15 mouse cellular contexts compared by ENCODE assay signal in the genomic region with DNA sequence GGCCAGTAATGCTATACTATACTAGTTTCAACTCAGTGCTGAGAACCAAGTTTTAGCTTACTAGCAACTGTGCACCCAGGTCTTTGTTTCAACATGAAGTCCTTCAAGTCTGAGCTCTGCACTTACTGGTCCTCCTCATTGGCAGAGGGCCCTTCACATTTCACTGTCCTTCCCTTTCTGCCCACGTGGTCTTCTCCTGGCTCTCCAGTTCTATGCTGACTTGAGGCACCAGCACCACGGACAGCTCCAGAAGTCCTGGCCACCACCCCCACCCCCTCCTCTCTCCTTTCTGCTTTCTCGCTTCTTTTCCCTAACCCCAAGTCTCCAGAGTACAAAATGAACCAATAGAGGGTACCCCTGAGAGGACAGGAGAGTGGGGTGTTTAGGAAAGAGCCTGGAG. TPM values are rescaled to one million over a fixed set of nuclear protein-coding genes. Genes with fewer than 3 reads are reported as not detected.
A peak's percentile ranks its signal among the peaks of the same experiment; 100 is the strongest.
DNase-seq lines count a peak whose midpoint lies in the region; ATAC-seq and TF ChIP-seq lines count a peak whose summit lies in the region.
"Had no signal": no experiment of that assay in that cellular context is flagged by ENCODE, and none has a peak within 500 bp of the region (broad histone marks: within the 10 kb centered on the region; RNA-seq: fewer than 3 reads in every experiment).

No protein-coding gene starts in this region.

- no peak overlapping the region for H3K9ac ChIP-seq in kidney, embryonic 15.5 days
- H3K9ac ChIP-seq: forebrain, embryonic 15.5 days; intestine, embryonic 15.5 days; liver, embryonic 14.5 days; neural tube, embryonic 15.5 days had no signal

- no peak overlapping the region for H3ac ChIP-seq in C2C12 (ENCODE audit: control insufficient read depth, insufficient read length, low read depth)

- peaks cover 78% of the 10 kb centered on the region for H3K27me3 ChIP-seq in kidney, embryonic 15.5 days
- peaks cover 26% of the 10 kb centered on the region for H3K27me3 ChIP-seq in C2C12 (ENCODE audit: control insufficient read depth, insufficient read depth, insufficient read length)
- H3K27me3 ChIP-seq in embryonic facial prominence, embryonic 10.5 days (replicated peaks; ENCODE audit: low read depth, poor library complexity, severe bottlenecking): peaks cover 60% of the 10 kb centered on the region
- H3K27me3 ChIP-seq: intestine, embryonic 15.5 days had no signal

- no peaks in the 10 kb centered on the region for H3K79me3 ChIP-seq in C2C12 (ENCODE audit: low read depth)

- H3K79me2 ChIP-seq in C2C12 (ENCODE audit: control insufficient read depth, insufficient read depth): no peaks in the 10 kb centered on the region

- 0 out of 2 replicates have a peak, but pooled peaks cover 2% of the 10 kb centered on the region for H3K4me1 ChIP-seq in kidney, embryonic 15.5 days
- no peaks in the 10 kb centered on the region for H3K4me1 ChIP-seq in embryonic facial prominence, embryonic 10.5 days
- H3K4me1 ChIP-seq: forebrain, embryonic 15.5 days; heart, embryonic 10.5 days; megakaryocyte, embryonic 14.5 days; neural tube, embryonic 15.5 days had no signal

- H3K27ac ChIP-seq in kidney, embryonic 15.5 days: no peak overlapping the region
- no peak overlapping the region for H3K27ac ChIP-seq in embryonic facial prominence, embryonic 10.5 days (replicated peaks)
- H3K27ac ChIP-seq: forebrain, embryonic 15.5 days; heart, embryonic 10.5 days; intestine, embryonic 15.5 days; liver, embryonic 14.5 days; neural tube, embryonic 15.5 days had no signal

- WGBS in kidney, embryonic 15.5 days: 3% methylated on average over 3 of the region's 3 CpGs
- 9% methylated on average over 3 of the region's 3 CpGs for WGBS in embryonic facial prominence, embryonic 10.5 days

- no peak for ATAC-seq in kidney, embryonic 15.5 days (replicated peaks; ENCODE audit: low FRiP score)
- ATAC-seq: forebrain, embryonic 15.5 days; intestine, embryonic 15.5 days had no signal

- TF ChIP-seq CTCF in C2C12 (IDR thresholded peaks at IDR 0.05; ENCODE audit: control insufficient read depth, insufficient read depth, insufficient read length): no peak

- peak; percentile 34 for DNase-seq in kidney, postnatal 14 days
- DNase-seq in 3T3-L1 (ENCODE audit: low read depth, low spot score): peak; percentile 37
- DNase-seq in embryonic facial prominence, embryonic 10.5 days (ENCODE audit: low spot score): peak; percentile 52
- DNase-seq in layer of hippocampus, adult 11-12 months (ENCODE audit: low spot score): no peak
- no peak for DNase-seq in thymus, adult 18-20 months
- DNase-seq: cerebellum, postnatal 36 days; gastrocnemius, postnatal 10 days had no signal

- no peak overlapping the region for H3K4me3 ChIP-seq in kidney, embryonic 15.5 days (replicated peaks)
- H3K4me3 ChIP-seq in C2C12 (ENCODE audit: insufficient read depth, poor library complexity, severe bottlenecking): no peak overlapping the region
- H3K4me3 ChIP-seq in embryonic facial prominence, embryonic 10.5 days: no peak overlapping the region
- H3K4me3 ChIP-seq: forebrain, embryonic 15.5 days; heart, embryonic 10.5 days; intestine, embryonic 15.5 days; megakaryocyte, embryonic 14.5 days; neural tube, embryonic 15.5 days had no signal

- H3K9me3 ChIP-seq in kidney, embryonic 15.5 days (replicated peaks): no peaks in the 10 kb centered on the region
- H3K9me3 ChIP-seq in embryonic facial prominence, embryonic 10.5 days: no peaks in the 10 kb centered on the region
- H3K9me3 ChIP-seq: forebrain, embryonic 15.5 days; heart, embryonic 10.5 days; intestine, embryonic 15.5 days; megakaryocyte, embryonic 14.5 days; neural tube, embryonic 15.5 days had no signal

- H3K36me3 ChIP-seq in kidney, embryonic 15.5 days: no peaks in the 10 kb centered on the region
- no peaks in the 10 kb centered on the region for H3K36me3 ChIP-seq in C2C12 (ENCODE audit: control insufficient read depth, insufficient read depth)
- no peaks in the 10 kb centered on the region for H3K36me3 ChIP-seq in embryonic facial prominence, embryonic 10.5 days (replicated peaks)
- H3K36me3 ChIP-seq: forebrain, embryonic 15.5 days; heart, embryonic 10.5 days; intestine, embryonic 15.5 days; neural tube, embryonic 15.5 days had no signal

- no peak overlapping the region for H3K4me2 ChIP-seq in kidney, embryonic 15.5 days
- H3K4me2 ChIP-seq: forebrain, embryonic 15.5 days; intestine, embryonic 15.5 days; neural tube, embryonic 15.5 days had no signal

TF ChIP-seq in C2C12, 6 proteins besides CTCF, POLR2A, EP300 and RAD21:
- peak; percentile 29 for TF ChIP-seq USF1 (IDR thresholded peaks at IDR 0.05; ENCODE audit: low read depth)
- no peak for TF ChIP-seq CEBPB (IDR thresholded peaks at IDR 0.05; ENCODE audit: low read depth)

RNA-seq across cellular contexts. Expression of a gene that starts 4.4 kb away (rescaled TPM):
- polyA plus RNA-seq in kidney, embryonic 15.5 days (2015; fragmentation: Nextera tagmentation; extraction: Ambion mirVana): 0.03 TPM in 1 of 2 replicates, not detected in the other
- not detected for polyA plus RNA-seq in C2C12 (2012; fragmentation: generic; extraction: Trizol)
- 0.08 TPM in 1 of 2 replicates, not detected in the other for polyA plus RNA-seq in embryonic facial prominence, embryonic 10.5 days (2016; fragmentation: Nextera tagmentation; extraction: Ambion mirVana)
- polyA plus RNA-seq: heart, embryonic 10.5 days had no signal

RNA-seq across cellular contexts. Expression of a gene that starts 11.7 kb away (rescaled TPM):
- 2.2 and 2.9 TPM in 2 replicates for polyA plus RNA-seq in kidney, embryonic 15.5 days (2015; fragmentation: Nextera tagmentation; extraction: Ambion mirVana)
- 0.07 TPM for polyA plus RNA-seq in C2C12 (2012; fragmentation: generic; extraction: Trizol)
- polyA plus RNA-seq in embryonic facial prominence, embryonic 10.5 days (2016; fragmentation: Nextera tagmentation; extraction: Ambion mirVana): 0.11 TPM in 1 of 2 replicates, not detected in the other

RNA-seq across cellular contexts. Expression of a gene that starts 46.8 kb away (rescaled TPM):
- not detected in 2 replicates for polyA plus RNA-seq in kidney, embryonic 15.5 days (2015; fragmentation: Nextera tagmentation; extraction: Ambion mirVana)
- polyA plus RNA-seq in C2C12 (2012; fragmentation: generic; extraction: Trizol): not detected
- not detected in 2 replicates for polyA plus RNA-seq in embryonic facial prominence, embryonic 10.5 days (2016; fragmentation: Nextera tagmentation; extraction: Ambion mirVana)
- polyA plus RNA-seq: forebrain, embryonic 15.5 days; heart, embryonic 10.5 days; liver, embryonic 14.5 days had no signal

RNA-seq across cellular contexts. Expression of a gene that starts 54.5 kb away (rescaled TPM):
- polyA plus RNA-seq in kidney, embryonic 15.5 days (2015; fragmentation: Nextera tagmentation; extraction: Ambion mirVana): 0.53 and 0.67 TPM in 2 replicates
- not detected for polyA plus RNA-seq in C2C12 (2012; fragmentation: generic; extraction: Trizol)
- polyA plus RNA-seq in embryonic facial prominence, embryonic 10.5 days (2016; fragmentation: Nextera tagmentation; extraction: Ambion mirVana): not detected in 2 replicates

Comparison
In these comparisons a context has a peak if more than half of its experiments do, and no peak if none do; other contexts are left out.
1. DNase-seq: peak in kidney, postnatal 14 days (single experiment), 3T3-L1 (single experiment) and embryonic facial prominence, embryonic 10.5 days (single experiment); none in layer of hippocampus, adult 11-12 months (single experiment) and thymus, adult 18-20 months (0 of 2).